Mouse (Mus musculus): ENCODE measurements around the gene Trim15.
"Not testable (repeated sequence)": the region's sequence is repeated elsewhere in the genome, so short reads cannot be mapped to it uniquely, and the experiment has no call there.

Trim15 gene

GRCm38 (mm10) chr17:36866719-36867527, at the start of gene Trim15:
Trim15 (minus strand) TSS chr17:36867210.
- no peak for DNase-seq

GRCm38 (mm10) chr17:36915076-36915475, 48.1 kb upstream of the Trim15 start:
- peak; percentile 31 for DNase-seq

GRCm38 (mm10) chr17:36914108-36914507, 47.1 kb upstream of the Trim15 start:
- peak; percentile 59 for DNase-seq

GRCm38 (mm10) chr17:36912031-36912430, 45.0 kb upstream of the Trim15 start:
- DNase-seq: no peak

GRCm38 (mm10) chr17:36909802-36910201, 42.8 kb upstream of the Trim15 start:
- no peak for DNase-seq

- DNase-seq: no peak
Measured at GRCm38 (mm10) chr17:36908235-36908634, 41.2 kb upstream of the Trim15 start.

- no peak for DNase-seq
Measured at GRCm38 (mm10) chr17:36903651-36904050, 36.6 kb upstream of the Trim15 start.

GRCm38 (mm10) chr17:36900691-36901090, 33.7 kb upstream of the Trim15 start:
- DNase-seq: no peak

GRCm38 (mm10) chr17:36900001-36900400, 33.0 kb upstream of the Trim15 start:
- DNase-seq: no peak

GRCm38 (mm10) chr17:36899376-36899775, 32.4 kb upstream of the Trim15 start:
- DNase-seq: no peak

- no peak for DNase-seq
Measured at GRCm38 (mm10) chr17:36897552-36898205, 30.7 kb upstream of the Trim15 start, which contains the start of gene Trim31. Trim31 (plus strand) TSS chr17:36898118.

GRCm38 (mm10) chr17:36897065-36897464, 30.1 kb upstream of the Trim15 start:
- DNase-seq: no peak

- peak; percentile 12 for DNase-seq
Measured at GRCm38 (mm10) chr17:36896583-36896982, 29.6 kb upstream of the Trim15 start.

GRCm38 (mm10) chr17:36893387-36893786, 26.4 kb upstream of the Trim15 start:
- DNase-seq: no peak

GRCm38 (mm10) chr17:36892362-36892761, 25.4 kb upstream of the Trim15 start:
- DNase-seq: peak; percentile 16

GRCm38 (mm10) chr17:36891496-36891895, 24.5 kb upstream of the Trim15 start:
- not testable (repeated sequence) for DNase-seq

GRCm38 (mm10) chr17:36890073-36890903, 23.3 kb upstream of the Trim15 start, which contains the start of gene Trim40:
Trim40 (minus strand) TSS chr17:36890123.
- DNase-seq: no peak

GRCm38 (mm10) chr17:36885132-36885790, 18.3 kb upstream of the Trim15 start:
- DNase-seq: no peak

GRCm38 (mm10) chr17:36883350-36883749, 16.3 kb upstream of the Trim15 start:
- no peak for DNase-seq

- DNase-seq: no peak
Measured at GRCm38 (mm10) chr17:36874636-36875035, 7.6 kb upstream of the Trim15 start.

- DNase-seq: no peak
Measured at GRCm38 (mm10) chr17:36869955-36870810, 3.2 kb upstream of the Trim15 start.

Measured in cerebellum, adult 11 months (tissue).